Mouse (Mus musculus) ovary, postnatal 14 days (tissue): ENCODE data around the gene Nnat.
"Not testable (repeated sequence)": the region's sequence is repeated elsewhere in the genome, so short reads cannot be mapped to it uniquely, and the experiment has no call there.

Experiments
- DNase-seq: peaks from one replicate; pipeline ENCODE4 v3.0.0; 2022; ENCODE audit warnings: low spot score

Gene Nnat

DNA sequence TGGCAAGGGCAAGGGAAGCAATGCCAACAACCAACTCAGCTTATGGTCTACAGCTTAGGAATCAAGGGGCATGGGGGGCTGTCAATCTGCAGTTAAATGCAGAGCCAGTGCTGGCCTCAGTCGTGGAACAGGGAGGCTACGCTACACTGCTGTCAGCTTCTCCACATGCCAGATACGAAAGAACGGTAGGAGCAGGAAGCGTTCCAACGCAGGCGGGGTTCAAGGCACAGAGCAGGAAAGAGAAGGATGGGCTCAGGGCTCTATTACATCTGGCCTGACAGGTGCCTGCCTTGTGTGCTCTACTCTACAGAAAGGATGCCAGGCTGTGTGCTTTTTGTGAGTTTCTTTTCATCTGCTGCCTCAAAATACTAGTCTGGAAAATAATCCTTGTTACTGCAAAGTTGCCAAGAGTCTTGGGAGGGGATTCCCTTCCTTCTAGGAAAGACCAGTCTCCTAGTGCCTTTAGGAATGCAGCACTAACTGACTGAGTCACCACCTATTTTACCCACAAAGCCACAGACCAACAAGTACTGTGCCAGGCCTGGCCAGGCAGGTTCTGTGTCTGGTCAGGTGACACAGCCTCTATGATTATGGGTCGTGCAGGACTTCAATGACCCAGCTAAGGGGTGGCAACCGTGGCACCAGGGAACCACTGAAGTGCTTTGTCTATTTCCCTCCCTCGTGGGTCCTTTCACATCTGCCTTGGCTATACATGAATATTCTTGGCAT, 7.6 kb upstream of the Nnat start:
- no peak for DNase-seq

GRCm38 (mm10) chr2:157556074-157556698, 3.7 kb upstream of the Nnat start:
- no peak for DNase-seq

- DNase-seq = no peak
Measured at GRCm38 (mm10) chr2:157558051-157558450, 1.8 kb upstream of the Nnat start.

- DNase-seq = no peak
Measured at GRCm38 (mm10) chr2:157558520-157558919, 1.4 kb upstream of the Nnat start.

GRCm38 (mm10) chr2:157559440-157559839, 438 bp upstream of the Nnat start:
- no peak for DNase-seq

DNA sequence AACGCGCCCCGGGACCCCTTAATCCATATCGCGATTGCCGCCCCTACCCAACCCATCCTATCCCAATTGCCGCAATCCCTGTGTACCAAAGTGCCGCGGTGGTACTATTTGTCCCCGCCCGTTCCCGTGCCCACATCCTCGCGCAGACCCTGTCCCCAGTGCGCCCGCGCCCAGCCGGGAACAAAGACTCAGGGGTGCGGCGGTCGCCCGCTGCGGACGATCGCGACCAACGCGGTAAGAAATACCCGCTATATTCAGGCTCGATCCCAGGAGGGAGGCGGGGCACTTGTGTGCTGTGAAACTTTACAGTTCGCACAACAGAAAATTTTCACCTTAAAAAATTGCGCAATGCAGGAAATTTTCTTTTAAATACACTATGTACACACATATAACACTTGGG, 424 bp downstream of the Nnat start:
- no peak for DNase-seq

DNA sequence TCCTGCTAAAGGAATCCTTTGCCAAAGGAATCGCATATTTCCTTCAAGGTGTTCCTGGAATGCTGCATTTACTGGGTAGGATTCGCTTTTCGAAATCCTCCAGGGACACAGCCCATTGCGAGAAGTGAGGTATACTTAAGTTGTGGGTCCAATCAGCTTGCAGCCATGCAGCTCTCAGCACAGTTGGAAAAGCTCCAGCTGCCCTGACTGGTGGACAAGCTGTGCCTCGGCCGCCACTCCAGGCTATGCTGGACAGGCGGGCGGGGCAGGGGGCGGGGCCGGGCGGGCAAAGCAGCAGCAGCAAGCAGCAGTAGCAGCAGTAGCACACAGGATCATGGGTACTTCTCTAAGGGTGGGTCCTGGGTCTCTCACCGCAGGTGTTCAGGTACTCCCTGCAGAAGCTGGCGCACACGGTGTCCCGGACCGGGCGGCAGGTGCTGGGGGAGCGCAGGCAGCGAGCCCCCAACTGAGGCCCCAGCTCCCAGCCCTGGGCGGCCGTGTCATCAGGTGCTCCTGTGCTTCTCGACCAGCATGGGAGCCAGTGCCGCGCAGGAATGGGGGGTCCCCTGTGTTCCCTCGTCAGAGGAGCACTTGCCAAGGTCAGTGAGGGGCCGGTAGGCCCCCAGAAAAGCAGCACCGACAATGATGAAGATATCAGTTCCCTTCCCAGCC, 1.4 kb downstream of the Nnat start:
- DNase-seq = peak; percentile 69

- no peak for DNase-seq
Measured at GRCm38 (mm10) chr2:157563031-157563430, 3.2 kb downstream of the Nnat start.

DNA sequence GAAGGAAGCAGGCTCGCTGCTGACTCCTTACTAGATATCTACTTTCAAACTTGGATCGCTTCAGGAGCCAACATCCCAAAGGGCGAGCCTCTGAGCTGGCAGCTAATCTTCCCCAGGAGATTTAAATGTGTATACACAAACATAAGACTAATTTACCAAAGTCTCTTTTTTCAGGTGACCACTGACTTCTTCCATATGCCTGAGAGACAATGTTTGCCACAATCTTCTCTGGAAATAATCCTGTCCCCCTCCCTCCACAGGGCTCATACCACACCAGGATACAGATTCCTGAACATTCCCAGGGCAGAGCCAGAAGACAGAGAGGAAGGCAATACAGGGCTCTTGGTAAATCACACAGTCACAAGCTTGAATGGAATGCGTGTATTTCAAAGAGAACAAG, 4.8 kb downstream of the Nnat start:
- no peak for DNase-seq

GRCm38 (mm10) chr2:157565446-157565845, 5.6 kb downstream of the Nnat start:
- DNase-seq = no peak

DNA sequence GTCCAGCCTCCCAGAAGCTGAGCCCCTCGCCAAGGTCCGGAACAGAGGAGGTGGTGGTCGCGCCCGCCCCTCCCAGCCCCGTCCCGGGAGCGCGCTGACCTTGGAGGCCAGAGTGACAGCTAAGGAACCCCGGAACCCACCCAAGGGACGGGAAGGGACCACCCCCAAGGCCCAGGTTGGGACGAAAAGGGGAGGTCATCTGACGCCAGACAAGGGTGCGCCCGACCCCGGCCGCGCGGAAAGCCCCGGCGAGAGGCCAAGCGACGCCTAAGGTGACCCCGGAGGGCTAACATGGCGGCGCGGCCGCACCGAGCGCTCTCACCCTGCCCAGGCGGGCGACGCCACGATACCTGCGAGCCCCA, 6.0 kb downstream of the Nnat start:
- no peak for DNase-seq

DNA sequence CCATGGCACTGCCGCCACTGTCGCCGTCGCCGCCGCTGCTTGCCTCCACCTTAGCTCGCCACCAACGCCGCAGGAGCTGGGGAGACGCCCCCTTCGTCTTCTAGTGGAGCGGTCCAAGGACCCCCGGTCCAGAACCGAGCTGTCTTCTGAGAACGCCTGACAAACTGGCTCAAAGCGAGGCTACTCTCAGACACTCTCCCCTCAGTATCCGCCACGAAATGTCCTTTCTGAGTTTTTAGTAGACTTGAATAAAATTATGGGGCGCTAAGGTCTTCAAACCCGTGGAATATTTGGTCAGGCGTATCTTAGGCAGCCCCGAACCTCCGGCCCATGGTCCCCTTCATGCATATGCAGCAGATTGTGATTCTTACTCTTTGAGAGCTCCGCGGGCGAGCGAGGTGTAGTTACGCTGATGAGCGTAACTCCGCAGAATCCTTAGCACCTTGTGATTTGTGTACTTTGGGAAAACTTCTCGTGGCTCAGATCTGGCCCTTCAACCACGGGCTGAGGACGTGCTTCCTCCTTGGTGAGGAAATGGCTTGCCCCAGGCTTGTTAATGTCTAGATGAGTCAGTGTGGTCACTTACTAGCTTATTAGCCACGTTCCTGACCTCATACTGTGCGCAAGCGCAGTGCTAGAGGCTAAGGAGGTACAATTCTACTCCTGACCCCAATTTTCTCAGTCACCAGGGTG, 6.5 kb downstream of the Nnat start:
- peak; percentile 84 for DNase-seq

- DNase-seq = no peak
Measured at GRCm38 (mm10) chr2:157567235-157567961, 7.5 kb downstream of the Nnat start.

- no peak for DNase-seq
Measured at GRCm38 (mm10) chr2:157568881-157569280, 9.0 kb downstream of the Nnat start.

GRCm38 (mm10) chr2:157569796-157570485, 10.1 kb downstream of the Nnat start:
- no peak for DNase-seq

DNA sequence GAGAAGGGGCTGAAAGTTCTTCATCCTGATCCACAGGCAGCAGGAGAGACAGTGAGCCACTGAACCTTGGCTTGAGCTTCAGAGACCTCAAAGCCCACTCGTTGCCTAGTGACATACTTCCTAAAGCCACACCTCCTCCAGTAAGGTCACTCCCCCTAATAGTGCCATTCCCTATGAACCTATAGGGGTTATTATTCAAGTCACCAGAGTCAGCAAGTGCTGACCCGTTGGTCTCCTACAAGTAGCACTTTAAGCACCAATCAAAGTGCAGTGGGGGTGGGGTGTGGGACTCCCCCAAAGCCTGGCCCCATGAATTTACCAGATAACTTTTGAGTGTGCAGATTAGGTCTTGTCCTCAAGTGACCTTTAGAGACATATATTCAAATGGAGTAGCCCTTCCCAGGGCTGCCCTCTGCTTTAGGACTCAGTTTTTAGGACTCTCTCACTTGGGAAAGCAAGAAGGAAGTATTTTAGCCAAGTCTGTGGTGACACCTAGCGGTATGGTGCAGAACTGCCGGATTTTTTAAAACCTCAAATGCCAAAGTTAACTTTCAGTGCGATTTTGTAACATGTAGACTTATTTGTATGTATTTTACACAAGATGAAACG, 11.4 kb downstream of the Nnat start, which contains the start of gene Blcap:
Gene Blcap, minus strand, starts transcription at position 51 of the 609 bp plus-strand sequence.
- DNase-seq = peak; percentile 59

DNA sequence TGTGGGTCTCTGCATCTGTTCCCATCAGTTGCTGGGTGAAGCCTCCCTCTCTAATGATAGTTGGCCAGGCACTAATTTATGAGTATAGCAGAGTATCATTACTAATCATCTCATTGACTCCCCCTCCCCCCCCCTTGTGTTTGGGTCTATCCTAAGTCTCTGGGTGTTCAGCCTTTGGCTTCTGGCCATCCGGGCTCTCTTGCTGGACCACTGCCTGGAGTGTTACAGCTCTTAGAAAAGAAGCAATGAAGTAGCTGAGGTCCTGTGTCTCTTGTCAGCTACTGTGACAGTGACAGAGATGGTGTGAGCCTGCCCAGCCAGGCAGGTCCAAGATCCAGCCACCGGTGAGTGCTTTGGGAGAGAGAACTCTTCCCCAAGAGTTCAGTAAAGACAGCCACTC, 12.9 kb downstream of the Nnat start:
- no peak for DNase-seq

GRCm38 (mm10) chr2:157585351-157585750, 25.5 kb downstream of the Nnat start:
- DNase-seq = not testable (repeated sequence)

GRCm38 (mm10) chr2:157596876-157597566, 37.1 kb downstream of the Nnat start:
- no peak for DNase-seq

GRCm38 (mm10) chr2:157601435-157601839, 41.6 kb downstream of the Nnat start:
- DNase-seq = no peak
